Mouse (Mus musculus) kidney, adult 2 months (tissue): ENCODE measurements around the gene Tmcc1.

Experiments
- CTCF ChIP-seq: fragments of 200-500 bp; conservative IDR thresholded peaks from 2 replicates; pipeline ENCODE4 v1.5.1; 2011; ENCODE audit warnings: low read depth, mild to moderate bottlenecking, control low read depth, low read length, moderate library complexity, mixed read lengths; ENCODE audit not compliant: insufficient read depth, insufficient read length
- POLR2A ChIP-seq: fragments of 200-500 bp; IDR thresholded peaks from one replicate; pipeline ENCODE4 v1.6.1; 2011; ENCODE audit warnings: low read depth, low read length, control low read depth

DNA sequence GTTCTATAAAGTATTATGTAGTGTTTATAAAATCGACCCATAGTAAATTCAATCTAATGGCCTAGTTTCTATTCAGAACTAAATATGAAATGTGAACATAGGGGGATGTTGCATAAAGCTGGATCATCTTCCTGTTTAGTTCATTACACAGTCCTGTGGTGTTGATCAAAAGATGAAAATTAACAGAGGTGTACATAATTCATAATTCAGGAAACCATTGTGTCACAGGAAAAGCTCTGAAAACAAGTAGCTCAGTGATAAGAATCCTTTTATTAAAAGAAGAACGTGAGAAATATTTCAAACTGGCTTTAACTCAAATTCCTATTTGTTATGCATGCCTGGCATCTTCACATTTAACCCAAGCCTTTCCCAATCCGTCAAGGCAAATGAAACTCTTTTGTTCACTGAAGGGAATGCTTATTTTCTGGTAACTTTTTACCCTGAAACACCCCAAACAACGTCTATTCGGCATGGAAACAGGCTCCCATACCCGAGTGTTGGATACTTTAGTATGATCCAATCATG, 121.0 kb downstream of the Tmcc1 start:
- TF ChIP-seq POLR2A = no peak
- TF ChIP-seq CTCF = no peak
